Mouse (Mus musculus) stomach, postnatal 0 days (tissue): ENCODE measurements around the gene Pisd.

ENCODE experiments used
- CTCF ChIP-seq: IDR thresholded peaks from 2 replicates; pipeline ENCODE4 v1.5.1; 2016; ENCODE audit warnings: antibody characterized with exemption, low read depth, mild to moderate bottlenecking, moderate library complexity
- EP300 ChIP-seq: optimal IDR thresholded peaks from 2 replicates; pipeline ENCODE3; 2016; ENCODE audit warnings: antibody characterized with exemption

DNA sequence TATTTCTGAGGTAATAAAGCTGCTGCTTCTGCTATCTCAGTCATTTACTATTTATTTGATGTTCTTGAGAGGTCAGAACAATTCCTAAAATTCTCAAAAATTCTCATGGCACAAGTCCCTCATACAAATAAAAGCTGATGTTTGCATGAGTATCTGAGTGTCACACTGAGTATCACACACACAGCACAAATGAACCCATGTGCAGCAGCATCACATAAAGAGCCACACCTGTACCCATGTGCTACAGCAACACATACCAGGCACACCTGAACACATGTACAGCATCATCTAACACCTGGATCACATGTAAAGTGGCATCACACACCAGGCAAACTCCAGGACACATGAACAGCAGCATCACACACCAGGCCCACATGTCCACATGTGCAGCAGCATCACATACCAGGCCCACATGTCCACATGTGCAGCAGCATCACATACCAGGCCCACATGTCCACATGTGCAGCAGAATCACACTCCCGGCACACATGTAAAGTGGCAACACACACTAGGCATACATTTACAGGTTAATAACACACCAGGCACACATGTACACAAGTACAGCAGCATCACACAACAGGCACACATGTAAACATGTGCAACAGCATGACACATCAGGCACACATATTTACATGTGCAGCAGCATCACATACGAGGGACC is 72.3 kb downstream of the Pisd start:
- TF ChIP-seq EP300 (no peak), CTCF (no peak)
